ENCODE assay signal across 18 mouse cellular contexts in the genomic region with DNA sequence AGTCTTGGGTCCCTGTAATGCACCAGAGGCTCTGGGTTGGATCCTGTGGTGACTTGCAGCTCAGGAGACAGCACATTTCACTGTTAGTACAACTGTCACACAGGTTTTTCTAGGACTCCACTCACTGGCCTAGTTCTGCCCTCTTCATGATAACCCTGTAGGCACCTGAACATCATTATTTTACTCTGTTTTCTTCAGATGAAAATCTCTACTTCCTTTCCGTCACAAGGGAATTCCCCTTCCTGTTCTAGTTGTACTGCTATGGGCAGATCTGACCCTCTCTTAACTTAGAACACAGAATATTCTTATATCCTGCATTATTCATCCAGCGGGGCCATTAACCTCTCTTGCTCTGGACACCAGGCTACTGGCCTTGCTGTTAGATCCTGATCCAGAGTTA.
A peak's percentile ranks its signal among the peaks of the same experiment; 100 is the strongest.
DNase-seq lines count a peak whose midpoint lies in the region; ATAC-seq lines count a peak whose summit lies in the region.
"Had no signal": no experiment of that assay in that cellular context is flagged by ENCODE, and none has a peak within 500 bp of the region (broad histone marks: within the 10 kb centered on the region; RNA-seq: fewer than 3 reads in every experiment).

No protein-coding gene starts in this region.

- peak; percentile 34 for DNase-seq in A20 (ENCODE audit: low read depth, low spot score)
- peak; percentile 51 for DNase-seq in CD4-positive helper T cell, adult 2 months (ENCODE audit: low read depth, low spot score)
- peak; percentile 46 for DNase-seq in T-cell, adult 2 months (ENCODE audit: low spot score)
- peak; percentile 61 for DNase-seq in naive thymus-derived CD4-positive, alpha-beta T cell, adult 2 months (ENCODE audit: low read depth)
- no peak for DNase-seq in kidney, postnatal 36 days
- no peak for DNase-seq in kidney, postnatal 25 days
- DNase-seq: adrenal gland, postnatal 14 days; cerebellum, adult 2 months; cerebellum, postnatal 10 days; embryo, embryonic 11 days; gastrocnemius, adult 2 months; gastrocnemius, postnatal 36 days; heart, adult 11 months; heart, postnatal 36 days had no signal

- ATAC-seq in cerebellum, adult (ENCODE audit: insufficient number of reproducible peaks, low FRiP score, low TSS enrichment): no peak
- ATAC-seq: forebrain, embryonic 14.5 days; hindbrain, embryonic 16.5 days; intestine, embryonic 15.5 days had no signal

Comparison
In these comparisons a context has a peak if more than half of its experiments do, and no peak if none do; other contexts are left out.
1. DNase-seq: peak in A20 (single experiment), CD4-positive helper T cell, adult 2 months (single experiment), T-cell, adult 2 months (single experiment) and naive thymus-derived CD4-positive, alpha-beta T cell, adult 2 months (single experiment); none in kidney, postnatal 36 days (0 of 2) and kidney, postnatal 25 days (0 of 2).